Mouse (Mus musculus): Measurements from ENCODE around the gene 2410002F23Rik.
"Not testable (repeated sequence)": the region's sequence is repeated elsewhere in the genome, so short reads cannot be mapped to it uniquely, and the experiment has no call there.

2410002F23Rik gene

GRCm38 (mm10) chr7:44262791-44263643 lies 16.5 kb downstream of the 2410002F23Rik start:
- DNase-seq: peak; percentile 93

- no peak for DNase-seq
These were observed 21.6 kb downstream of the 2410002F23Rik start for GRCm38 (mm10) chr7:44268117-44268516.

- DNase-seq: no peak
These were observed 22.9 kb downstream of the 2410002F23Rik start for GRCm38 (mm10) chr7:44269397-44269796.

GRCm38 (mm10) chr7:44271309-44271708 lies 24.8 kb downstream of the 2410002F23Rik start:
- DNase-seq: no peak

- no peak for DNase-seq
These were observed 26.0 kb downstream of the 2410002F23Rik start for GRCm38 (mm10) chr7:44272546-44272945.

- DNase-seq: no peak
These were observed 26.9 kb downstream of the 2410002F23Rik start for GRCm38 (mm10) chr7:44273446-44273845.

GRCm38 (mm10) chr7:44274096-44274495 lies 27.6 kb downstream of the 2410002F23Rik start:
- no peak for DNase-seq

- no peak for DNase-seq
These were observed 29.0 kb downstream of the 2410002F23Rik start for GRCm38 (mm10) chr7:44275546-44275945.

- no peak for DNase-seq
These were observed 30.1 kb downstream of the 2410002F23Rik start for GRCm38 (mm10) chr7:44276461-44277249.

- DNase-seq: peak; percentile 64
These were observed 30.7 kb downstream of the 2410002F23Rik start for GRCm38 (mm10) chr7:44277250-44277622.

- DNase-seq: no peak
These were observed 34.4 kb downstream of the 2410002F23Rik start for GRCm38 (mm10) chr7:44280959-44281358.

GRCm38 (mm10) chr7:44281586-44281985 lies 35.1 kb downstream of the 2410002F23Rik start:
- DNase-seq: peak; percentile 27

- no peak for DNase-seq
These were observed 41.2 kb downstream of the 2410002F23Rik start for GRCm38 (mm10) chr7:44287760-44288159.

- DNase-seq: no peak
These were observed 44.5 kb downstream of the 2410002F23Rik start for GRCm38 (mm10) chr7:44290986-44291385.

- no peak for DNase-seq
These were observed 44.9 kb downstream of the 2410002F23Rik start for GRCm38 (mm10) chr7:44291418-44291817.

- not testable (repeated sequence) for DNase-seq
These were observed 51.0 kb downstream of the 2410002F23Rik start for GRCm38 (mm10) chr7:44297501-44297900.
